Mouse (Mus musculus): Measurements from ENCODE around the gene Hyou1.

DNA sequence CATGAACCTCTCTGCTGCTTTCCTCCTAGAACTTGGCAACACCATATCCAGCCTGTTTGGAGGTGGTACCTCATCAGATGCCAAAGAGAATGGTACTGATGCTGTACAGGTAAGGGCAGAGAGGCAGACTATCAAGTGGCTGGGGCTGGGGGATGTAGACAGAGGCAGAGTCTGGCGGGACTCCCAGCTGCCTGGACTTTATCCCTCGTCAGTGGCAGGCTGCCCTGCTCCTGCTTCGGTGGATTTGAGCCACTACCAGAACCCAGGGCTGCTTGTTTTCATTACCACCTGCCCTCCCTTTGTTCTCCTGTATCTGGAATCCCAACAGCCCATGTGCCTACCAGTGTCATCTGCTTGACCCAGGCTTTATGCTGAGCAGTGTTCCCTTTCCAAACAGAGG, 7.9 kb downstream of the Hyou1 start:
- TF ChIP-seq POLR2A (IDR thresholded peaks at IDR 0.05; ENCODE audit: borderline replicate concordance, low read depth, low read length) (no peak), CTCF (IDR thresholded peaks at IDR 0.05; ENCODE audit: low read depth, low read length) (no peak)
